Mouse (Mus musculus) heart, postnatal 10 days (tissue): Measurements from ENCODE around the gene Zfp740. TPM values are rescaled to one million over a fixed set of nuclear protein-coding genes. Genes with fewer than 3 reads are reported as not detected.

Experiments used
- total RNA-seq, 2 experiments: library from RNA; stranded (reverse); gene quantifications; 2 replicates each; pipeline ENCODE4 v1.2.3; 2021

Zfp740 gene
- total RNA-seq, 2 experiments from 2014 or later, result 48.2 to 48.3 TPM

Other genes starting within 250 kb of the Zfp740 start
- gene Krt78, start 249.0 kb upstream of the Zfp740 start, total RNA-seq, result not detected
- 1 to 10 TPM; 3.5 to 4.8 TPM for gene Krt8, start 198.8 kb upstream of the Zfp740 start, total RNA-seq
- 1 to 10 TPM; 6.5 to 7.2 TPM for gene Krt18, start 175.1 kb upstream of the Zfp740 start, total RNA-seq
- gene Eif4b, start 129.5 kb upstream of the Zfp740 start, total RNA-seq, result 100 to 1,000 TPM; 149 to 154 TPM
- gene Tns2, start 102.8 kb upstream of the Zfp740 start, total RNA-seq, result 100 to 1,000 TPM in 1 of 2 experiments, 10 to 100 TPM in 1; 95.1 to 108 TPM
- gene Spryd3, start 67.0 kb upstream of the Zfp740 start, total RNA-seq, result 10 to 100 TPM; 19.1 to 22.2 TPM
- 10 to 100 TPM; 24.8 to 30.5 TPM for gene Igfbp6, start 58.9 kb upstream of the Zfp740 start, total RNA-seq
- under 1 TPM in 1 of 2 experiments, not detected in 1; 0.20 TPM for gene Soat2, start 52.7 kb upstream of the Zfp740 start, total RNA-seq
- gene Csad, start 1.5 kb downstream of the Zfp740 start, total RNA-seq, result 10 to 100 TPM; 25.6 to 33.8 TPM
- 1 to 10 TPM; 1.9 to 2.0 TPM for gene Itgb7, start 28.7 kb downstream of the Zfp740 start, total RNA-seq
- gene Rarg, start 54.3 kb downstream of the Zfp740 start, total RNA-seq, result 10 to 100 TPM; 23.2 to 27.2 TPM
- not detected for gene Gm9918, start 67.3 kb downstream of the Zfp740 start, total RNA-seq
- gene Mfsd5, start 76.2 kb downstream of the Zfp740 start, total RNA-seq, result 10 to 100 TPM; 20.6 to 23.8 TPM
- gene Espl1, start 93.0 kb downstream of the Zfp740 start, total RNA-seq, result 10 to 100 TPM in 1 of 2 experiments, 1 to 10 TPM in 1; 7.5 to 10.7 TPM
- 100 to 1,000 TPM; 336 to 346 TPM for gene Pfdn5, start 122.9 kb downstream of the Zfp740 start, total RNA-seq
- gene Myg1, start 128.5 kb downstream of the Zfp740 start, total RNA-seq, result 10 to 100 TPM; 28.3 to 31.5 TPM
- 10 to 100 TPM; 16.2 to 16.4 TPM for gene Aaas, start 147.5 kb downstream of the Zfp740 start, total RNA-seq
- gene Sp7, start 163.9 kb downstream of the Zfp740 start, total RNA-seq, result not detected
- 10 to 100 TPM; 57.7 to 68.4 TPM for gene Sp1, start 202.9 kb downstream of the Zfp740 start, total RNA-seq
- gene Amhr2, start 242.1 kb downstream of the Zfp740 start, total RNA-seq, result 1 to 10 TPM in 1 of 2 experiments, under 1 TPM in 1; 0.67 to 1.4 TPM